Mouse (Mus musculus): ENCODE measurements at regions not wholly inside any gene's neighbourhood (a gene's known extent, or its start where the extent isn't known, plus 50 kb on each side); places are given as distances from the start of the nearest gene placed in this dataset.
A peak's percentile ranks its signal among the peaks of the same experiment; 100 is the strongest.

GRCm38 (mm10) chr5:102287131-102287530 lies 194.1 kb upstream of the Arhgap24 start:
- no peak for DNase-seq (ENCODE audit: extremely low spot score, low spot score)

DNA sequence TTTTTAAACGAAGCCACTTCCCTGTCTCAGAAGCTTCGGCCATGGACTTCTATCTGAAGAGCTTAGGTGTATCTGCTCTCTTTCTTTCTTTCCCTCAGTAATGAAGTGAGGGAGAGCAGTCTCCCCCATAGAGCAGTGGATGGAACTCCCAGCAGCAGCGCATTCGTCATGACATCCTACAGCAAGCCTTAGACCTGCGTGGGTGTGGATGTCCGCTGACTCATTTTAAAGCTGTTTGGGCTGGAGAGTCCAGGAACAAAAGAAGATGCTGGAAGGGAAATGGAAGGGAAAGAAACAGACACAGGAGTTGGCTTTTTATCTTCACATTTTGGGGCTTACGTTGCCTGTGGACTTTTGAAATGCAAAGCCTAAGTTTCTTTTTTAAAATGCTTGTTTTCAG lies 190.3 kb upstream of the Arhgap24 start:
- DNase-seq (ENCODE audit: extremely low spot score, low spot score), result no peak

DNA sequence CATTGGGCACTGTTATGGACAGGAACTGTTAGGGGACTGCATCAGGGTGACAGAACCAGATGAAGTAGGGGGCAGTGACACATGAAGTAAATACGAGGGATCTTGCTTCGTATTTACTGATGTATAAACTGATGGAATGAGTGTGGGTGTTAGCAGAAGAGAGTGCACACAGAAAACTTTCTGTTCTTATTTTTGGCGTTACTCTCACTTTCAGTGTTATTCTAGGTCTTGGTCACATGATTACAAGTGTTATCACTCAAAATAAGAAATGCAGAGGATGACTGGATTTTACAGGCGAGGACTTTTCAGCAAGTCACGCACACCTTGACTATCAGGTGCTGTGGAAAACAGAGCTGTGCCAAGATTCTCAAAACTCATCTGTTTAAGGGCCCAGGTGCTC lies 185.6 kb upstream of the Arhgap24 start:
- no peak for DNase-seq (ENCODE audit: extremely low spot score, low spot score)

GRCm38 (mm10) chr5:102306309-102306708 lies 174.9 kb upstream of the Arhgap24 start:
- DNase-seq (ENCODE audit: extremely low spot score, low spot score), result no peak

- DNase-seq (ENCODE audit: extremely low spot score, low spot score), result no peak
These were observed 174.5 kb upstream of the Arhgap24 start for GRCm38 (mm10) chr5:102306718-102307117.

- DNase-seq (ENCODE audit: extremely low spot score, low spot score), result no peak
These were observed 169.6 kb upstream of the Arhgap24 start for GRCm38 (mm10) chr5:102311570-102311969.

DNA sequence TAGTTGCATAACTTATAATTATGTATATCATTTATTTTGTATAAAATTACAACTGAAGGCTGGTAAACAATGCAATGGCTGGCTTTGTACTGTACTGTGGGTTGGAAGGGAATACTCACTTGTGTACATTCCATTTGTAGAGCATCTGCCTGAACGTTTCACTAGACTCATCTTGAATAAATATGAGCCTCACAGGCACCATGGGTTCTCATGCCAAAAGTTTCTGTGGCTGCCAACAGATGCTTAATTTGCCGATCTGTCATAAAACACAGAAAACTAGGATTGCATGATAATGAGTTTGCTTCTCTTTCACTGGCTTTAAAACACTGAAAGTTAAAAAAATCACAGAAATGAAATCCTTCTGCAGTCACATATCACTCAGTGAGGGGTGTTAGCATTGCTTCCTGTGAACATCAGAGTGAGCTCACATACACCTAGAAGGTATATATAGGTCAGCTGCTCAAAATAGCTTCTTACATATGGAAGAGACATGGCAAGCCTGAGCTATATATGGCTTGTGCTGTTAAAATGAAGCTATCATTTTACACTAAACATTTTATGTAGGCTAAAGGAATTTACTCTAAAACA lies 152.9 kb upstream of the Arhgap24 start:
- DNase-seq (ENCODE audit: extremely low spot score, low spot score), result no peak

GRCm38 (mm10) chr5:102333894-102334293 lies 147.3 kb upstream of the Arhgap24 start:
- no peak for DNase-seq (ENCODE audit: extremely low spot score, low spot score)

GRCm38 (mm10) chr5:102334442-102335197 lies 146.6 kb upstream of the Arhgap24 start:
- DNase-seq (ENCODE audit: extremely low spot score, low spot score), result no peak

DNA sequence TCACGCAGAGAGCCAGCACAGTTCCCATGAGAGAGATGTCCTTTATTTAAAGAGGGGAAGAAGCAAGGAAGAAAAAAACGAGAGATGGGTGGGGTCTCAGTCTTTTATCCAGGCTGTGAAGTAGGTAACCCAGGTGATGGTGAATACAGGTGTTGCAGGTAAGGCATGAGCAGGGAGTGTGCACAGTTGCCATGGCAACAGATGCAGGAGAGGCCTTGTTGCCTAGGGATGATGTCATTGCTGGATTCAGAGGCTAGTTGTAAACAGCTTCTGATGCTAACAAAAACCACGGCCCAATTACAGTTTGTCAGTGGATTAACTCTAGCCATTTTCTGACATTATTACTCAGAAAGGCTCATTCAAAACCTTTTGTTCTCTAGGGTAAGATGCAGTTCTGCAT lies 114.7 kb upstream of the Arhgap24 start:
- no peak for DNase-seq (ENCODE audit: extremely low spot score, low spot score)

- DNase-seq (ENCODE audit: extremely low spot score, low spot score), result no peak
These were observed 107.8 kb upstream of the Arhgap24 start for GRCm38 (mm10) chr5:102373309-102373971.

DNA sequence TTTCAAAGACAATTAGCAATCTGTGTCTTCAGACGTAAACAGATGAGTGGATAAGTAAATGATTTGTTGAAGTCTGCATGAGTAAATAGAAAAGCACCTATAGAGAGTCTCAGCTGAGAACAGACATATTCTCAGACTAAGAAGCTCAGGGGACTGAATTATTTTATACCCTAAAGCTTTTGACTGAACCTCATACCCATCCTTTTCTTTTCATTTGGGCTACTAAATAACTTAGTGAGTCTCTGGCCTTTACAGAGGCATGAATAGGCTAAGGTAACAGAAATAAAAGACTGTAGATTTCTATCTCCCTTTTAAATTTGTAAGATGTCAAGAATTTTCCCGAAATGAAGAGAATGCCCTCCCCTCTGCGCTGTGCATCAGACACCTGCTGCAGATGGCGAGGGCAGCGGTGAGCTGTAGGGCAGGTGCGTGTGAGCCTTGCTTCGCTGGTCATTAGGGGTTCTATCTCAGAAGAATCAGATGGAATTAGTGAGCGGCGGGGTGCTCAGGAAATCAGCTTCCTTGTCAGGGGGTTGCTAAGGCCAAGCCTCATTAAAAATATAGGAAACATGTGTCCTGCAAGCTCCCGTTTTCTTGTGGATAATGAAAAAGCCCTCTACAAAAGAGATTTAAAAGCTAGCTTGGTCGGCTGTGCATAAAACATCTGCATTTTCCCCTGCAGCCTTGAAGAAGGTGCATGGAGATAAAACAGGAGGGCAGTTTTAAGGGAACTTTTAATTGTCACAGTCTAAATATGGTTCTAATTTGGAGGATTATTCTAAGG lies 107.0 kb upstream of the Arhgap24 start:
- no peak for DNase-seq (ENCODE audit: extremely low spot score, low spot score)

DNA sequence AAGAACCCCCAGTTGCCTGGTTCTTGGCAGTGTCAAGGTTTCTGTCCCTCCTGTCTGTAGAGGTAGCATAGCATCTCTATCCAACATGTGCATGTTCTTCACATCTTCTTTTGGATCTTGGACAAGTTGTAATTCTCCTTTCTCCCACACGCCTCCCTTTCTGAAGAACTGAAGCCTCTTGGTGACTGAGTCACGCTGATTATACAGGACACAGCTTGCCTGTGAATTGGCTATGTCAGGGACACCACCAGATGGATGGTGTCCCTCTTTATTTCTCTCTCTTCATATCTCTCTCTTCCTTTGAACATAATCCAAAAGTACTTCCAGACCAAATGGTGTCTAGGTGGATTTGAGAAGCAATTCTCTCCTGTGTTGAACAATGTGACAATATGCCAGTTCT lies 105.9 kb upstream of the Arhgap24 start:
- no peak for DNase-seq (ENCODE audit: extremely low spot score, low spot score)

DNA sequence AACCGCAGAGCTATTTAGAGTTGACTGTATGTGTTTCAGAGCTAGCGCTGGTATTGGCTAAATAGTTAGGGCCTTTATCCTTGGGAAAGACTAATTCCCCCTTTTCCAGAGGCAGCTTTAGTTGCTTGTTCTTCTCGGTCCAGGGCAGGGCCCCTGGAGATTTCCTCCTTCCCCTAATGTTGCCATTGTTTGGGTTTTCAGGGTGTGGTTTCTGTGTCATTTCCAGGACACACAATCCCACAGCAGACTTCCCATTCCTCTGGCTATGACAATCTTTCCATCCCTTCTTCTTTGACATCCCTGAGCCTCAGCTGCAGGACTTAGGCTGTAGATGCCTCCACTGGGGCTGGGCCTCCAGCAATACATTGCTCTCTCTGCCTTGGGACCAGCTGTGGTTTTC lies 87.2 kb upstream of the Arhgap24 start:
- no peak for DNase-seq (ENCODE audit: extremely low spot score, low spot score)

- no peak for DNase-seq (ENCODE audit: extremely low spot score, low spot score)
These were observed 85.5 kb upstream of the Arhgap24 start for GRCm38 (mm10) chr5:102395608-102396146.

DNA sequence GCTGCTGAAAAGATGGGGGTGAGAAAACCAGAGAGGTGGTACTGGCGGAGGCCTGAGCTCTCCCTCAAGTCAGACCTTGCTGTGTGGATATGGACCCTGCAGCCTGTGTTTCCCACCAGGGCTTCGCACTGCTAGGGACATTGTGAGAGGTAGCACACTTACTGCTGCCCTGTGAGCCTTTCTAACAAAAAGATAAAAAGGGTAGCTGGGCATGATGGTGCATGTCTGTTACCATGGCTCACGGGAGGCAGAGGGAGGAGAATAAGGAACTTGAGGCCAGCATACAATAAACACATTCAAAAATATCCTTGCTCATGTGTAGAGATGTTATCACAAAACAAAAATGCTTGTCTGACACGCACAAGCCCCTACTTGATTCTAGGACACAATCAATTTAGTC lies 82.2 kb upstream of the Arhgap24 start:
- no peak for DNase-seq (ENCODE audit: extremely low spot score, low spot score)

DNA sequence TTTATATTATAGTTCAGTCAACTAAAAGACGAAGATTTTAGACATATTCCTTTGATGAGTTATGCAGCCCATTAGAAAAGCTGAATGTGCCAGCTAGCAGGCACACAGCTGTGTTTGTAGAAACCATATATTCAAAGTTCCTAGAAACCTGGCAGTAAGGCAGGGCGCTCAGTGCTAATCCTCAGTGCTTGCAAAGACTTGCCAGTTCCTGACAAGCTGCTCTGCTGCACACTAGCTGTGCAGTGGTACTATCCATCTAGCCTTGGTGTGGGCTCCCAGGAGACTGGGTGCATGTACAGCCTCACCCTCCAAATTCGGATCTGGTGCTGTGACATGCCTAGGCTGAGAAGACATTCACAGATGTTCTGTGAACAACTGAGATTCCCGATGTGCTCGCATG lies 63.5 kb upstream of the Arhgap24 start:
- no peak for DNase-seq (ENCODE audit: extremely low spot score, low spot score)

DNA sequence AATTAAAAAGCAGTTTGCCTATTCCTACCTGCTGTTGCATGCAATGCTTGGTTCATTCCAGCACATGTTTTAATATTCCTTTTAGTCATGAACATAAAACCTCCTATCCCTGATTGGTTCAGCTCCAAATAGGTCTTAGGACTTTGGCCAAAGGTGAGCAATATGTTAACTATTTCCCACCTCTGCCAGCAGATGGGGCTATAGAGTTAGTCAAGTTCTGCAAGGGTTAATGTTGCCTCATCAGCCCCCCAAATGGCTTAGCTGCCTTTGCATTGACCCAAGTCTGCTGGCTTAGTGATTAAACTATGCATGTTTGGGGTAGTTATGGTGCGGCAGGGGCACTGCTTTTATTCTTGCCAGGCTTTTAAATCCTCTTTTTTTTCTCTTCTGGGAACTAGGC lies 62.1 kb upstream of the Arhgap24 start:
- peak; percentile 25 for DNase-seq (ENCODE audit: extremely low spot score, low spot score)

- DNase-seq (ENCODE audit: extremely low spot score, low spot score), result no peak
These were observed 56.5 kb upstream of the Arhgap24 start for GRCm38 (mm10) chr5:102424636-102425242.

GRCm38 (mm10) chr5:102428310-102428709 lies 52.9 kb upstream of the Arhgap24 start:
- no peak for DNase-seq (ENCODE audit: extremely low spot score, low spot score)

All from neural tube, embryonic 10.5 days (tissue).